Mouse (Mus musculus): ENCODE measurements at regions not wholly inside any gene's neighbourhood (a gene's known extent, or its start where the extent isn't known, plus 50 kb on each side); places are given as distances from the start of the nearest gene placed in this dataset.

DNA sequence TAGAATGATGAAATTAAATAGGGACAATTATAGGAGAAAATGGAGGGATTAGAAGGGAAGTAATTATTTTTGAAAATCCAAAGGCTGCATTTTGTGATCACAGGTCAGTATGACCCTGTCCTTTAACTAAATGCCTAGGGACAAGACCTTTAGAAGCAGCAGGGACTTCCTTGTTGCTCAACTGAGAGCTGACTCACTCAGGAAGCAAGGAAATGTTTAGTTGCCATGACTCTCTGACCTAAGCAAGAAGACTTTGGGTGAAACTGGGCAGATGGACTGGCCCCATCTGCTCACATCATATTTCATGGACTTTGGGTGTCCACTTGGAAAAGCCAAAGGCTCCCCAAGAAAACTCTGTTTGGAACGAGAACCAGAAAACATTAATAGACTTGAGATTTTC is 76.9 kb upstream of the Prl start:
- Histone ChIP-seq H3K4me3 (no peak overlapping the region), H3K9me3 (no peaks in the 10 kb centered on the region), H3K9ac (no peak overlapping the region), H3K27me3 (no peaks in the 10 kb centered on the region), H3K36me3 (no peaks in the 10 kb centered on the region), H3K4me1 (no peaks in the 10 kb centered on the region), H3K27ac (no peak overlapping the region), H3K4me2 (replicated peaks) (no peak overlapping the region)
- no peak for ATAC-seq (ENCODE audit: insufficient number of reproducible peaks, insufficient read depth, low FRiP score, low TSS enrichment)
- WGBS: 78% methylated on average over 1 of the region's 1 CpGs

All from embryonic facial prominence, embryonic 12.5 days (tissue).